Mouse (Mus musculus) heart, adult 2 months (tissue): ENCODE measurements around the gene Rnf216.

Source experiments
- CTCF ChIP-seq: fragments of 200-600 bp; IDR thresholded peaks from 2 replicates; pipeline ENCODE4 v1.8.1; 2022; ENCODE audit warnings: antibody characterized with exemption, mild to moderate bottlenecking, moderate library complexity
- EP300 ChIP-seq: fragments of 200-500 bp; IDR thresholded peaks from 2 replicates; pipeline ENCODE4 v1.6.1; 2011; ENCODE audit warnings: low read depth, low read length, control low read depth; ENCODE audit not compliant: insufficient read depth
- POLR2A ChIP-seq: fragments of 200-500 bp; IDR thresholded peaks from 2 replicates; pipeline ENCODE4 v1.6.1; 2011; ENCODE audit warnings: mild to moderate bottlenecking, low read depth, low read length, control low read depth; ENCODE audit not compliant: insufficient read depth

DNA sequence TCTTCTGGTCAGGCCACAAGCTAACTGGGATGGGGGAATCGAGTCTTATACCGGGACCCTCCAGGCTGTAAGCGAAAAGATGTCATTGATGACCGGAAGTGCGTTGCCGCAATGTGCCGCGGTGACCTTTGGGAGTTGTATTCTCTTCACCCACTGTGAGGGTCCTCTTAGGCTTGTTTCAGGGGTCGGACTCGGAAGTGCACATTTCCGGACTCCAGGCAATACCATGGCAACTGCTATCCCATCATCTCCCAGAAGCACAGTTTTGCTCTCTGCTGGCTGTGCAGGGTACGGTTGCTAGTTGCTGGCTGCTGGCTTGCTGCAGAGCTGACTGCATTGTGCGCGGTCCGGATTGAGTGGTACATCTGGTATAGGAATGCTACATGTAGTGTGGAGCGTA is 16.3 kb upstream of the Rnf216 start:
- TF ChIP-seq CTCF, result no peak
- TF ChIP-seq EP300, result no peak
- no peak for TF ChIP-seq POLR2A
